Mouse (Mus musculus): ENCODE results near the gene Smok3a.

- no peak for TF ChIP-seq POLR2A (IDR thresholded peaks at IDR 0.05; ENCODE audit: insufficient read depth, low read depth, low read length)
- no peak for TF ChIP-seq CTCF (IDR thresholded peaks at IDR 0.05; ENCODE audit: insufficient read depth, low read depth, low read length)
These were observed 39.8 kb upstream of the Smok3a start, which contains the start of gene Azgp1 for GRCm38 (mm10) chr5:137981300-137981699.
